Mouse (Mus musculus) left cerebral cortex, postnatal 14 days (tissue): ENCODE measurements around the gene Slc38a4. TPM values are rescaled to one million over a fixed set of nuclear protein-coding genes. Genes with fewer than 3 reads are reported as not detected.

ENCODE experiments used
- DNase-seq, 2 experiments: peaks; one replicate each; pipeline ENCODE4 v3.0.0; 2021 to 2022; ENCODE audit warnings: low spot score in 2 of 2, mixed read lengths in 1 of 2
- intact Hi-C: fragments of 180-260 bp; cut with DNase I; formaldehyde crosslinking; loops from one replicate; pipeline ENCODE4 v1.15.1; 2025
- long read RNA-seq, 2 experiments: library from polyadenylated mRNA; stranded (forward); transcript quantifications; one replicate each; pipeline ENCODE4 v2.0.0; 2021
- total RNA-seq, 2 experiments: library from RNA; stranded (reverse); gene quantifications; 2 replicates each; pipeline ENCODE4 v1.2.3; 2021

Slc38a4 gene
- total RNA-seq: 1 to 10 TPM; 1.3 to 1.5 TPM
- long read RNA-seq, experiment 1, partial matches to known transcripts: 1 of 1 reads
- long read RNA-seq, experiment 1, other reads (novel, unspliced or antisense): 0 of 1 reads
- long read RNA-seq, experiment 2, partial matches to known transcripts: 1 of 1 reads
- long read RNA-seq, experiment 2, other reads (novel, unspliced or antisense): 0 of 1 reads

DNA sequence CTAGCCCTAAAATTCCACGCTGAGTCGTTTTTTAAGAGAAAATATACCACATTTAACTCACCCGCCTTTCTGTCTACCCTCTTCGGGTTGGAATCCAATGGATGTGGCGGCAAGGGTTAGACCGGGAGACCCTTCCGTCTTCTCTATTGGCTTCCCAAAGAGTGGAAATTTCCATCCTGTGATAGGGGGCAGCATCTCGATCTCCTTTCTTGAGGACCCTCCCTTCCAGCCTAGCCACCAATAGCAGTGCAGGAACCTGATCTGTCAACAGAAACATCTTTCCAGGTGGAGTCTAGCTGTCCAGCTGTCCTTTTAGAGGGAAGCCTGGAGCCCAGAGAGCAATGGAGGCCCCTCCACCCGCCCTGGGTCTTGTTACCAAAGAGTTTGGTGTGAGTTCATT, at the start of gene Slc38a4:
Slc38a4 (minus strand) TSS at position 163 of the 400 bp plus-strand sequence.
- DNase-seq: no peak
- intact Hi-C loops: no loop called here

DNA sequence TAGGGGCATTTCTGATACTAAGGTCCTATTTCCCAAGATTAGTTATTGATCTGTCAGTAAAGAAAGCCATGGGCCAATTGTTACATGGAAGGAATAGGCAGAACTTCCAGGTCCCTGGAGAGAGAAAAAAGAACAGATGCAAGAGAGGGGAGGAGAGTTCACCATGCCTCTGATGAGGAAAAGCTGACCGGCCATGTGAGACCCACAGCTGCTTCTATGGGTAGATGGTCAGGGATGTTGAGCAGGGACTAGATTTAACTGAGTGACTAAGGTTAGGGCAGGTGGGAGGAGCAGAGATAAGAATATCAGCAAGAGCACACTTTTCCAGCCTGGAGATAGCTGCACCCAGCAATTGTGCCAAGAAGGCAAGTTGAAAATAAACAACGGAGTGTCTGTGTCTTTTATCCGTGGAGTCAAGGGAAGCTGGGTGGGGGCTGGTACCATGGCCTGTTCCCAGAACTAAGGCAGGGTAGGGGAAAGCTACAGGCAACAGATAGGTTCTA, 49.2 kb upstream of the Slc38a4 start:
- intact Hi-C loops: no loop called here
- DNase-seq: no peak

DNA sequence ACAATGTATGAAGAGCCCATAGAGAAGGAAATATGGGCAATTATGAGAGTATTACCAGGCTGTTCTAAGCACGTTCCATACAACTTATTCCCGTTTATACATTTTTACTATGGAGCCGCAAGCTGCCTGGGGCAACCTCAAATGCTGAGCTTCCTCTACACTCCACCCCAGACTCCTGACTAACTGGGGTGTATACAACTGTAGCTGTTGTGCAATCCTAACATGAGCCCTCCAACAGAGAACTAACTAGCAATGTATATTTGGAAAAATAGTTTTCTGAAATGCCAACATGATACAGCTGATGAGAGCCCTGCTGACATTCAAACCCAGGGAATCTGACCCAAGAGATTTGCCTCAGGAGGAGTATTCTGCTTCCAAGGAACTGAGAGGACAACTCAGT, 48.3 kb upstream of the Slc38a4 start:
- intact Hi-C loops: no loop called here
- DNase-seq: no peak

DNA sequence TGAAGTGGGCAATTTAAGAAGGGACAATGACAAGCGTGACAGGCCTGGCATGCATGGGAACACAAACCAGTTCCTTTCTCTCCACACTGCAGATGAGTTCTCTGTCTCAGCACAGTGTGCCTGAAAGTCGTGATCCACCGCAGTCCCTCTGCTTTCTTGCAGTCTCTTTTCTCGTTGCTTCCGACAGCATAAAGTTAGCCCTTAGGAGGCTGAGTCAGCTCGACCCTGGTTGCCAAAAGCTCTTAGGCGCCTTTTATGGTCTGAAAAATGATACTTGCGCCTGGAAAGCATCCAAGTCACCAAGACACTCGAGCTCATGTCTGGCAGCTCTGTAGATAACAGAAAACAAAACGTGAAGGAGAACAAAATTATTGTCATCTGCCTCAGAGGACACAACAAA, 47.1 kb upstream of the Slc38a4 start:
- intact Hi-C loops: no loop called here
- no peak for DNase-seq

DNA sequence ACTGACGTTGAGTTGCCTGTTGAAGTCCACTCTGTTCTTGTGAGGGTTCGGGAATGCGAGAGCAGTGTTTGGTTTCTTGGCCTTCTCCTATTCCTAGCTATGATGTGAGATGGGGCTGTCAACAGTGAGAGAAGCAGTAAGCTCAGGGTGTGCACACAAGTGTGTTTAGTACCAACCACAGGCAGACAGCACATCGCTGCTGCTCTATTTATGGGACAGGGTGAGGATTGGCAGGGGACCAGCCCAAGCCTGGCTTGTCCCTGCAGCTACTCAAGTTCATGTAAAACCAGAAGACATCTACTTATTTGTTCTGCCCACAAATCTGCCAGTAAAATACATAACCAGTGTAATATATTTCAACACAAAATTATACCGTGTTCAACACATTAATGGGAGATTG, 46.4 kb upstream of the Slc38a4 start:
- intact Hi-C loops: no loop called here
- no peak for DNase-seq

DNA sequence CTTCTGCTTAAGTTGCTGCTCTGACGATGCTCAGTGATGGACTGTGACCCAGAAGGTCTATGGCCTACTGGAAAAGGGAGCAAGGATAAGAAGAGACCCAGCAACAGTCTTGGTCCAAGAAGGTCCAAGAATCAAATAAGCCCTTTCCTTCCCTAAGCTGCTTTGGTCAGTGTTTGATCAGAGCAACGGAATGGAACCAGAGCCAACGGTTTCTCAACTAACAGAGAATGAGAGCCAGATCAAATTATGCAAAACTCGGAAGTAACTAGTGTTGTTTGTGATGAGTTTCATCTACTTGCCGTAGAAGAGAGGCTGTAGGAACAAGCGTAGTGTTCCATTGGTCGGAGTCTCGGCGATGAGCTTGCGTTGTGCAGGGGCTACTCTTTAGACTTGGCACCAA, 43.3 kb upstream of the Slc38a4 start:
- intact Hi-C loops: no loop called here
- DNase-seq: no peak

DNA sequence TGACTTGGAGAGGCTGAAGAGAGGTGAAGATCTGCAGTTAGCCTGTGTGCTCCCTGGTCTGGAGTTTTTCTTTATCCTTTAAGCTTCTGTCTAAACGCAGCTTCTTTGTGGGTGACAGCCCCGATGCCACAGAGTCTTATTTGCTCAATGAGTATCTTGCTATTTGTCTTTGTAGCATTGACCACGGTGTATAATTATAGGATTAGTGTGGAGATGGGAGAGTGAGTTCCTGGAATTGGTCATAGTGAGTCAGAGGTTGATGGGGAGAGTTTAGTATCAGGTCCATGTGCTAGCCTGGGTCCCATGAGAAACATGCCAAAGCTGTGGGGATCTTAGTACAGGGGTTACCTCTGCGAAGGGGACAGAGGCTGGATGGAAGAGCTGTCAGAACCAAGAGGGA, 41.8 kb upstream of the Slc38a4 start:
- no peak for DNase-seq
- intact Hi-C loops: no loop called here

DNA sequence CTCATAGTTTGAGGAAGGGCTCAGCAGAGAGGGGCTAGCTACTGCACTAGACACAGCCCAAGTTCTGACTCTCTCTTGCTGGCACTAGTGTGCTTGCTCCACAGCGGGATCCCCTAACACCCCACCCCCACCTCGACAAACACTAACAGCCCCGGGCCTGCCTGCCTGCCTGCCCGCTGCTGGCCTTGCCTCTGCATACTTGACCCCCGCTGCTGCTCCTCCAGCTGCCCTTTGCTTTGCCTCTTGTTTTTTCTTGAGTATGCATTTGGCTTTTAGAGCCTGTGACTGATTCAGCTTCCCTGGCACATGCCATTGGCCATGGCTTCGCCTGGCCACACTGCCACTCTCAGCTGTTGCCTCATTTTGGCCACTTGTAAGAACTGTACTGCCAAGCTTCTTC, 33.8 kb upstream of the Slc38a4 start:
- no peak for DNase-seq
- intact Hi-C loops: no loop called here

DNA sequence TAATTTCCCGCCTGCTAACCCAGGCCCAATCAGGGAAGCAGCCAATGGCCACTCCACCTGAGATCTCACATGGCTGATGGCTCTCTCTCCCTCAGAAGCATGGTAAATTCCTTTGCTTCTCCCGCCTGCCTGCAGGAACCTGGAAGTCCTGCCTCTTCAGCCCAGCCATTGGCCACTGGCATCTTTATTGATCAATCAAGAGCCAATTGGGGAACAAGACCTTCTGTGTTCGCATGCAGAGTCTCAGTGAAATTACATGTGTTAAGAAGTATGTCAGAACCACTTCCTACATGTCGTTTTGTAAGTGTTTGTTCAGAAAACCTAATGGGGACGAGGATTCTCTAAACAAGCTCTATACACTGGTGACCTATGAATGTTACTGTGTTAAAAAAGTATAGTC, 30.1 kb upstream of the Slc38a4 start:
- DNase-seq: peak; percentile 6 to 19
- intact Hi-C loops: no loop called here

DNA sequence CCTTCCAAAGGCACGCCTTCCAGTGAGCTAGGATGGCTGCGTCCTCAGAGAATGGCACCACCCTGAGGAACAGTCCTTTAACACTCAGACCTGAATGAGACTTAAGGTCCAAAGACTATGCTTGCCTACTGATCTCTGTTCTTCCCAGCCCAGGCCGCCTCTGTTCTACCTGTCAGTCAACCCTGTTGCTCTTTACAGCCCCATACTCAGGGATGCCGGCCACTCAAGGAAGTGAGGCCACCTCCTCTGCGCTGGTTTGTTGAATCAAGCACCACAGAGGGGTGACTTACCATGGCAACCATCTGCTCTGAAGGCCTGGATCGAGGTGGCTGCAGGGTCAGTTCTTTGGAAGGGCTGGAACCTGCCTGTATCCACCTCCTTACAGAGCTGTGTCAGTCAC, 21.9 kb upstream of the Slc38a4 start:
- no peak for DNase-seq
- intact Hi-C loops: no loop called here

DNA sequence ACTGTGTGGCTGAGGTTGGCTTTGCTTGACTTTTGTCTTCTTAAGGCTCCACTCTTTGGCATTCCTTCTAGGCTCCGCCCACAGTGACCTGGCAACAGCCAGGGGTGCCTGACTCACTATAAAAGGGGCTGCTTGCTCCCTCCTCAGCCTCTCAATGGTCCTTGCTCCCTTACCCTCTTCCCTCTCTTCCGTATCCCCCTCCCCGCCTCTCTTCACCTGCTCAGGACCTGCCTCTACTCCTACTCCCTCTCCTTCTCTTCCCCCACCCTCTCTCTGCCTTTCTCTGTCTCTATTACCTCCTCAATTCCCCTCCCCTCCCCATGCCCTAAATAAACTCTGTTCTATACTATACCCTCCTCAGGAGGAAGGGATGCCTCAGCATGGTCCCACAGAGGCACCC, 20.3 kb upstream of the Slc38a4 start:
- DNase-seq: no peak
- intact Hi-C loops: no loop called here

DNA sequence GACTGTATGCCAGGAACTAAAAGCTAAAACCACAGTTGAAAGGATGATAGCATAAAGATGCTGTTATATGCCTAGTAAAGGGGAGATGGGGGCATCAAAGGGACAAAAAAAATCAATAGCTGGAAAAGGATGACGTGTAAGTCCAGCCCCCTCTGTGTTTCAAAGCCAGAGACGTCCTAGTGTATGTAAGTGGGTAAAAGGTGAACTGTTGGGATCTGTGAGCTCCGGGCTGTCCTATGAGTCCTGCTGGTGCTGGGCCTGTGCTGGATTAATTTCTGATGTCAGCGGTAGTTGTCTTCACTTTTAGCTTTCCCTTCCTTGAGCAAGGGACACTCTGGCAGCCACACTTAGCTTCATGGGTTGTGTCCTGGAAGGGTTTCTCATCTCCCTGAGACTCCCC, 19.5 kb upstream of the Slc38a4 start:
- intact Hi-C loops: no loop called here
- DNase-seq: no peak

DNA sequence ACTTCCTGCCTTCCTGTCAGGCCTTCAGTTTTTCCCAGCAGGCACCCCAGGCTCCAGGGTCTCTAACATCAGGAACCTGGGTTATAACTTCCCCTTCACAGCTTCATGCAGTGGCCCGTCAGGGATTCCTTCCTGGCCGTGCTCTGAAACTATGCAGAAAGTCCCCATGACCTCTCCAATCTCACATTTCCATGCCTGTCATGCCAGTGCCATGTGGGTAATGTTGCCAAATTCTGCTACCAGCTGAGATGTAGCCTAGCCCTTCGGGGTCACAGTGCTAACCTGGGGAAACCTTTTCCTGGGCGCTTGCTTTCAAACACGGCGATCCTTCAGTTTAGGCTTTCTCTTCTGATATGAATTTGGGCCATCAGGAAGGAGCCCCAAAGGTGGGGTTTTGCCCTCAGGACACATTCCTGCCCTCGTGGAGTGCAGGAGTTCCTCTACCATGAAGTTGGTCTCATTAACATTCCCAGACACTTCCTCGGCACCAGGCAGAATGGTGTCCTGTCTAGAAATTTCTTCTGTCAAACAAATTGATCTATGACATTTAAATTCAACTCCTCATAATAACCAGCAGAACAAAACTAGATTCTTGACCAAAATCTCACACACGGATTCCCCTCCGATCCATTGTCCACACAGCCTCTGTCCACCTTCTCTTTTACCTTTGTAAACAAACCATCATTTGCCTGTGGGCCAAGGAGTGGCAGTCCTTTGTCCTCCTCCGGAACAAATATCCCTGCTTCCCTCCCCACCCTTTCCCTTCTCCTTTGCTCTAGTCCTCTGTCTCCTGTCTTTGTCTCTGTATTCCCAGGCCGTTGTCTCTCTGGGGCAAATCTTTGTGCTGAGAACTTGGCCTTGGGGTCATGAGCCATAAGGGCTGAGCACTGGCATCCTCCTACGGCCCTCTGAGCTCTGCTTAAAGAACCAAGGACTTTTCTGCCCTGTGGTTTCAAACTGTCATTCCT, 17.4 kb upstream of the Slc38a4 start:
- intact Hi-C loops: no loop called here
- no peak for DNase-seq

DNA sequence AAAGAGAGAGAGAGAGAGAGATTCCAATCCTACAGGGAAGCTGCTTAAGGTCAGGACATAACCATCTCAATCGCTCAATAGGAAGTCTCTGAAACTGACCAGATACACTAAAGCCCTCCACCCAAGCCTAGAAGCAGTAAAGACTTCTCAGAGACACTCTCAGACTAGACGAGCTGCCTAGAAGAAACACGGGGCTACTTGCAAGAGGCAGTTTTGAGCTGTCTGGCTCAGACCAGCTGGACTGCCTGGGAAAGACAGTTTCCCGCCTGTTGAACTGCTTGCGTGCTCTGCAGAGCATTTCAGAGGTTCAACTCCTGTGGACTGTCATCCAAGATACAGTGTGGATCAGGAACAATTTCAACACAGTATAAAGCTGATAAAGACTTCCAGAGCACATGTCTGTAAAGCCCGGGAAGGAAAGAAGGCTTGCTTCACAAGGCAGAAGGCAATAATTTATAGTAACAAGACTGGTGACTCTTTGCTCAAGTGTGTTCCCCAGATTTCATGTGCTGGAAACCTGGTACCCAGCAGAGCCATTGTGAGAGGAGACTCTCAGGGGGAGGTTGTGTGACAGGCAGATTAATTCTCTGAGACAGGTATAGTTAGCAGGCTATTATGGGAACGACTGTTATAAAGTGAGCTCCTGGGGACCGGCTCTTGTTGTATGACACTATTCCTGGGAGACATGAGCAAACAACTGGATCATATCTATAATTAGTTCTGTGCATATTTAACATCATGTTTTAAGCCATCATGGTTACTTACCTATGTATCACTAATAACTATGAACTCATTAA, 11.8 kb upstream of the Slc38a4 start:
- intact Hi-C loops: no loop called here
- no peak for DNase-seq

DNA sequence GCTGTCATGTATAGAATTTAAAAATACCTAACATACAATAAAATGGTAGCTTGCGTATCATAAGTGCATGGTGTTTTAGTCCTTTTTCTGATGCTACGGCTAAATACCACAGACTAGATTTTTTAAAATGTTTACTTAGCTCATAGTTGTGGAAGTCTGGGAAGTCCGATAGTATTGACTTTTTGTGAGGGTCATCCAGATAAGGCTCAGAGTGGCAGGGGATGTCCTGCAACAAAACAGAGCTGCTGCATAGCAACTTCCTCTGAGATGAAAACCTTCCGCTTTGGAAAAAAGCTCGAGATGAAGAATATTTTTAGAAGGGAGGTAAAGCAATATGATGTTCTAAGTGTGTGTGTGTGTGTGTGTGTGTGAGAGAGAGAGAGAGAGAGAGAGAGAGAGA, 11.2 kb upstream of the Slc38a4 start:
- no peak for DNase-seq

DNA sequence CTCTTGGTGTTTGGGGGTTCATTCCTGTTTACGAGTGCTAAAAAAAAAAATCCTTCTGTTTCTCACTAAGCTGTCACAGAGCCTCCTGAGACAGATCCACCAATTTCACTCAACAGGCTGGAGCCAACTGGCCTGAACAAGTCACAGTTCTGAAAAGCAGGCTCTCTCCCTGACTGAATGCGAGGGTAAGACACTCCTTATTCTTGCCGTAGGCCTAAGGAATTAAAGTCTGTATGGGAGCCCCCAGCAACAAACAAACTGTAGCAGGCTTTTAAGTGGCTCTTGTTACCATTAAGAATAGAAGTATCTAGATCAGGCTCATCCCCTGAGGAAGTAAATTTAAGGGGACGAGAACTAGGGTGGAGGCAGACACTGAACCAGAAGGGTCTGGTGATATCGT, 7.5 kb upstream of the Slc38a4 start:
- DNase-seq: no peak
- intact Hi-C loops: no loop called here

More for the DNA sequence above, 11.2 kb upstream of the Slc38a4 start:
- intact Hi-C loops: no loop called here

DNA sequence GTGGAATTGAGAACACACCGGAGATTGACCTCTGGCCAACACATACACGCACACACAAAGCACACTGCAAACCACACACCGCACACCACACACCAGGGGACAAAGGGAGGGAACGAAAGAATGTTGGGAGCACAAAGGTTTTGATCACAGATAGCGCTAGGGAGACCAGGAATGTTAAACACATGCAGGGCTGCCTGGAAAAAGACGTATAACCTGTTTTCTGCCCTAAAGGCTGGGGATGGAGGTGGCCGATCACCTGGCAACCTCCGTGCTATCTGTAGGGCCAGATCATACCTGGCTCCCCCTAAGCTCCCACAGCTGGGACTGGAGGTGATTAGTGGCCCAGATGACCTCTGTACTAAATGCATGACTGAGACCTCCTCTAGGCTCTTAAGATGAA, 5.2 kb upstream of the Slc38a4 start:
- intact Hi-C loops: no loop called here
- no peak for DNase-seq

DNA sequence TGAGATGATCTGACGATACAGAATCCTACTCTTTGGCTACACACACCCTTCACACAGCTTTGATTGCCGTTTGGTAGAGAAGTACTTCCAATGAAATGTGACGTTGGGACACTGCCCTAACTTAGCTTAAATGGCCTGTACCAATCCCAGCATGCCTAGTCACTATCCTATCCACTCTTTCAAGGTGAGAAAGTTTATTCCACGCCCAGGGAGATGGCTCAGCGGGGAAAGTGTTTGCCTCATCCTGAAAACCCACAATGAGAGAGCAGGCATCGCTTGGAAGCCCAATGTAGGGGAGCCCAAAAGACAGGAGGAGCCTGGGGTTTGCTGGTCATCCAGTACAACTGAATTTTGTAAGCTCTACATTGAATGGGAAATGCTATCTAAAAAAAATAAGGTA, 4.8 kb upstream of the Slc38a4 start:
- intact Hi-C loops: no loop called here
- no peak for DNase-seq

DNA sequence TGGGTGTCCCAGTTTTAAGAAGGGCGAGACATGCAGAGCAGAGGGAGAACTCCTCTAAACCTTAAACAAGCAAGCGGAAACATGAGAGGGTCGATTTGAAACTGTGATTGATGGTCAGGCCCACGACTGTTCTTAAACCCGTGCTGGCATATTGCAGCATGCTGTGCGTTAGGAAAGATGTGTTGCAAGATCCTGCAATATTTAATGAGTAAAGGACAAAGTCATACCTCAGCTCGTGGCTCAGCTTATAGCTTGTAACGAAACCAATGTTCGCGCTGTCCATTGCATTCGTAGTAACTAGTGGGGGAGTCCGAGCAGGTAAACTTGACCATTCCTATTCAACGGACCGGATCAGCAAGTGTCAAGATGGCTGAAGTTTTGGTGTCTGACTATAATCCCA, 4.3 kb upstream of the Slc38a4 start:
- intact Hi-C loops: no loop called here
- DNase-seq: no peak
